24 mouse cellular contexts compared by ENCODE assay signal in genomic region chr2:145838675-145839074, GRCm38 (mm10).
DNase-seq lines count a peak whose midpoint lies in the region; ATAC-seq and TF ChIP-seq lines count a peak whose summit lies in the region.
"Had no signal": no experiment of that assay in that cellular context is flagged by ENCODE, and none has a peak within 500 bp of the region (broad histone marks: within the 10 kb centered on the region; RNA-seq: fewer than 3 reads in every experiment).

No protein-coding gene starts in this region.

- peak overlapping the region; percentile 87 for H3K27ac ChIP-seq in thymus, adult 2 months (ENCODE audit: control insufficient read depth, insufficient read depth, low read length)
- no peak overlapping the region for H3K27ac ChIP-seq in lung, postnatal 0 days (ENCODE audit: low read length)
- H3K27ac ChIP-seq: embryonic facial prominence, embryonic 12.5 days; embryonic facial prominence, embryonic 15.5 days; heart, embryonic 15.5 days; hindbrain, embryonic 10.5 days; hindbrain, embryonic 13.5 days had no signal

- DNase-seq in thymus, adult 2 months: no peak
- no peak for DNase-seq in thymus, postnatal 10 days (ENCODE audit: low spot score in 2 of 2)
- no peak for DNase-seq in lung, postnatal 0 days (ENCODE audit: low spot score)
- DNase-seq: adrenal gland, postnatal 10 days; adrenal gland, postnatal 36 days; cerebellum, adult 18-20 months; cerebellum, adult 9-10 months; cerebellum, postnatal 14 days; forebrain, postnatal 0 days; gastrocnemius, postnatal 25 days; heart, adult 18-20 months; heart, postnatal 10 days; heart, postnatal 36 days had no signal

- peak; percentile 87 for ATAC-seq in CD4-positive, CD25-positive, alpha-beta regulatory T cell, adult 4 months
- ATAC-seq in inflammation-experienced regulatory T-cells, adult 6 months: peak; percentile 85
- ATAC-seq in lung, postnatal 0 days: no peak
- no peak for ATAC-seq in megakaryocyte-erythroid progenitor cell, adult 5-6 weeks (replicated peaks; ENCODE audit: low FRiP score, low TSS enrichment, poor library complexity, severe bottlenecking)
- ATAC-seq: forebrain, embryonic 14.5 days; forebrain, postnatal 0 days; hindbrain, embryonic 16.5 days had no signal

- no peak overlapping the region for H3K4me3 ChIP-seq in thymus, adult 2 months (ENCODE audit: control insufficient read depth, insufficient read depth, low read length)
- no peak overlapping the region for H3K4me3 ChIP-seq in lung, postnatal 0 days (ENCODE audit: low read depth, low read length)
- H3K4me3 ChIP-seq: embryonic facial prominence, embryonic 12.5 days; embryonic facial prominence, embryonic 15.5 days; heart, embryonic 12.5 days; heart, embryonic 15.5 days; hindbrain, embryonic 10.5 days; hindbrain, embryonic 13.5 days had no signal

- H3K4me2 ChIP-seq in lung, postnatal 0 days (replicated peaks; ENCODE audit: low read depth, low read length): no peak overlapping the region
- H3K4me2 ChIP-seq: embryonic facial prominence, embryonic 12.5 days; embryonic facial prominence, embryonic 15.5 days; heart, embryonic 12.5 days; heart, embryonic 15.5 days; hindbrain, embryonic 13.5 days had no signal

- TF ChIP-seq EP300 in lung, postnatal 0 days (IDR thresholded peaks at IDR 0.05): no peak

- no peaks in the 10 kb centered on the region for H3K27me3 ChIP-seq in thymus, adult 2 months (ENCODE audit: control insufficient read depth, insufficient read depth, low read length)
- H3K27me3 ChIP-seq in lung, postnatal 0 days (replicated peaks; ENCODE audit: insufficient read depth, low read length): no peaks in the 10 kb centered on the region
- H3K27me3 ChIP-seq: embryonic facial prominence, embryonic 12.5 days; embryonic facial prominence, embryonic 15.5 days; heart, embryonic 12.5 days; heart, embryonic 15.5 days; hindbrain, embryonic 13.5 days had no signal

- TF ChIP-seq CTCF in thymus, adult 2 months (IDR thresholded peaks at IDR 0.05; ENCODE audit: borderline replicate concordance, control insufficient read depth, extremely low read depth, insufficient read depth, low read length, poor library complexity): no peak
- no peak for TF ChIP-seq CTCF in lung, postnatal 0 days (IDR thresholded peaks at IDR 0.05)

- H3K9me3 ChIP-seq in lung, postnatal 0 days (ENCODE audit: low read length): no peaks in the 10 kb centered on the region
- H3K9me3 ChIP-seq: embryonic facial prominence, embryonic 12.5 days; embryonic facial prominence, embryonic 15.5 days; heart, embryonic 12.5 days; heart, embryonic 15.5 days; hindbrain, embryonic 10.5 days; hindbrain, embryonic 13.5 days had no signal

- H3K4me1 ChIP-seq in thymus, adult 2 months (replicated peaks; ENCODE audit: control insufficient read depth, insufficient read depth, low read length): peaks cover 16% of the 10 kb centered on the region
- no peaks in the 10 kb centered on the region for H3K4me1 ChIP-seq in lung, postnatal 0 days (ENCODE audit: insufficient read depth, low read depth, low read length)
- H3K4me1 ChIP-seq: embryonic facial prominence, embryonic 12.5 days; embryonic facial prominence, embryonic 15.5 days; heart, embryonic 12.5 days; heart, embryonic 15.5 days had no signal

- H3K36me3 ChIP-seq in thymus, adult 2 months (ENCODE audit: control insufficient read depth, insufficient read depth, low read length): no peaks in the 10 kb centered on the region
- peaks cover 5% of the 10 kb centered on the region; the same call in 1 of the 2 replicates for H3K36me3 ChIP-seq in lung, postnatal 0 days (ENCODE audit: insufficient read depth, low read length)
- H3K36me3 ChIP-seq: embryonic facial prominence, embryonic 12.5 days; embryonic facial prominence, embryonic 15.5 days; heart, embryonic 15.5 days; hindbrain, embryonic 10.5 days; hindbrain, embryonic 13.5 days had no signal

- no peak for TF ChIP-seq POLR2A in thymus, adult 2 months (IDR thresholded peaks at IDR 0.05; ENCODE audit: control insufficient read depth, extremely low read depth, insufficient read depth, low read length, poor library complexity)

- WGBS in thymus, adult 2 months: 42% methylated on average over 3 of the region's 3 CpGs
- WGBS in lung, postnatal 0 days: 70% methylated on average over 3 of the region's 3 CpGs

- no peak overlapping the region for H3K9ac ChIP-seq in lung, postnatal 0 days (replicated peaks; ENCODE audit: low read depth)
- H3K9ac ChIP-seq: embryonic facial prominence, embryonic 12.5 days; embryonic facial prominence, embryonic 15.5 days; forebrain, postnatal 0 days; heart, embryonic 12.5 days; heart, embryonic 15.5 days; hindbrain, embryonic 13.5 days had no signal

Comparison
In these comparisons a context has a peak if more than half of its experiments do, and no peak if none do; other contexts are left out.
1. ATAC-seq: peak in CD4-positive, CD25-positive, alpha-beta regulatory T cell, adult 4 months (single experiment) and inflammation-experienced regulatory T-cells, adult 6 months (single experiment); none in lung, postnatal 0 days (single experiment) and megakaryocyte-erythroid progenitor cell, adult 5-6 weeks (single experiment).